Mouse (Mus musculus) myocyte (in vitro differentiated cells): Measurements from ENCODE around the gene Arhgap35.

ENCODE experiments used
- E2F4 ChIP-seq: IDR thresholded peaks from one replicate; pipeline ENCODE4 v1.6.1; 2011; ENCODE audit warnings: mild to moderate bottlenecking, control low read depth, moderate library complexity; ENCODE audit not compliant: insufficient read depth
- POLR2A ChIP-seq: IDR thresholded peaks from one replicate; pipeline ENCODE4 v1.6.1; 2011; ENCODE audit warnings: low read depth, mild to moderate bottlenecking, control low read depth, moderate library complexity; ENCODE audit not compliant: insufficient read length
- POLR2AphosphoS2 ChIP-seq: IDR thresholded peaks from one replicate; pipeline ENCODE4 v1.6.1; 2011; ENCODE audit warnings: low read depth, control low read depth; ENCODE audit not compliant: insufficient read length
- REST ChIP-seq: IDR thresholded peaks from one replicate; pipeline ENCODE4 v1.6.1; 2011; ENCODE audit warnings: mild to moderate bottlenecking, control low read depth, moderate library complexity; ENCODE audit not compliant: insufficient read depth, insufficient read length

DNA sequence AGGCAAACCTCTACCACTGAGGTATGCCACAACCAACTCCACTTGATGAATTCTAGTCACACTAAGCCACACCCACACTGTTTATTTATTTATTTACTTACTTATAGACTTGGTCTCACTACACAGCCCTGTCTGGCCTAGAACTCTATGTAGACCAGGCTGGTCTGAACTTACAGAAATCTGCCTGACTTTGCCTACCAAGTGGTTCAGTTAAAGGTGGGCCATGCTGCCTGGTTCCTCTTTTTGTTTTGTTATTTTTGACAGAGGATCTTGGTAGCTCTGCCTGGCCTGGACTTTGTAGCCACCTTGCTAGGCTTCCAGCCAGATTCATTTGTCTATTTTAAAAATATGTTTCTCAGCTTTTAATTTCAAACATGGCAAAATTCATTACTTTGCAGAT, 126.0 kb downstream of the Arhgap35 start:
- TF ChIP-seq POLR2A (no peak), REST (no peak), E2F4 (no peak), POLR2AphosphoS2 (no peak)
